In genomic region chr1:89644120-89644519, GRCm38 (mm10) we compare ENCODE assay signal across 10 mouse cellular contexts.
A peak's percentile ranks its signal among the peaks of the same experiment; 100 is the strongest.
DNase-seq lines count a peak whose midpoint lies in the region; ATAC-seq and TF ChIP-seq lines count a peak whose summit lies in the region.
"Had no signal": no experiment of that assay in that cellular context is flagged by ENCODE, and none has a peak within 500 bp of the region (broad histone marks: within the 10 kb centered on the region; RNA-seq: fewer than 3 reads in every experiment).

No protein-coding gene starts in this region.

- H3K4me3 ChIP-seq in cerebellum, adult 2 months (replicated peaks; ENCODE audit: insufficient read depth, low read depth, low read length) = no peak overlapping the region
- no peak overlapping the region for H3K4me3 ChIP-seq in intestine, embryonic 16.5 days (ENCODE audit: low read length)
- no peak overlapping the region for H3K4me3 ChIP-seq in lung, postnatal 0 days (ENCODE audit: low read depth, low read length)
- H3K4me3 ChIP-seq: embryonic facial prominence, embryonic 15.5 days had no signal

- DNase-seq in cerebellum, adult 2 months = no peak
- DNase-seq in cerebellum, adult 9-10 months = no peak
- peak; percentile 43 to 57 for DNase-seq in gastrocnemius, adult 8-10 months (ENCODE audit: low spot score in 2 of 2)
- DNase-seq in lung, postnatal 0 days (ENCODE audit: low spot score) = peak; percentile 76
- DNase-seq in thymus, postnatal 10 days (ENCODE audit: low spot score in 2 of 2) = peak; percentile 21 to 29
- DNase-seq in layer of hippocampus, postnatal 14 days (ENCODE audit: low spot score in 2 of 2) = no peak
- no peak for DNase-seq in ovary, postnatal 10 days (ENCODE audit: low spot score)

- WGBS in cerebellum, adult 2 months = 65% methylated on average over 11 of the region's 11 CpGs
- WGBS in intestine, embryonic 16.5 days = 63% methylated on average over 11 of the region's 11 CpGs
- WGBS in lung, postnatal 0 days = 49% methylated on average over 11 of the region's 11 CpGs

- H3K4me1 ChIP-seq in cerebellum, adult 2 months (ENCODE audit: control insufficient read depth, insufficient read depth, low read length) = peaks cover 11% of the 10 kb centered on the region; the same call in 1 of the 2 replicates
- H3K4me1 ChIP-seq in intestine, embryonic 16.5 days (ENCODE audit: control insufficient read depth, insufficient read depth, low read length) = peaks cover 8% of the 10 kb centered on the region; the same call in 1 of the 2 replicates
- H3K4me1 ChIP-seq in lung, postnatal 0 days (ENCODE audit: insufficient read depth, low read depth, low read length) = no peaks in the 10 kb centered on the region

- ATAC-seq in intestine, embryonic 16.5 days = 0 out of 2 replicates have a peak, but pooled peaks have one; percentile 22
- peak; percentile 84 for ATAC-seq in lung, postnatal 0 days

- no peaks in the 10 kb centered on the region for H3K36me3 ChIP-seq in intestine, embryonic 16.5 days (ENCODE audit: control insufficient read depth, insufficient read depth, low read length)
- no peaks in the 10 kb centered on the region for H3K36me3 ChIP-seq in lung, postnatal 0 days (ENCODE audit: insufficient read depth, low read length)
- H3K36me3 ChIP-seq: embryonic facial prominence, embryonic 15.5 days had no signal

- no peaks in the 10 kb centered on the region for H3K9me3 ChIP-seq in intestine, embryonic 16.5 days (ENCODE audit: control insufficient read depth, low read length)
- H3K9me3 ChIP-seq in lung, postnatal 0 days (ENCODE audit: low read length) = no peaks in the 10 kb centered on the region
- H3K9me3 ChIP-seq: embryonic facial prominence, embryonic 15.5 days had no signal

- TF ChIP-seq EP300 in lung, postnatal 0 days (IDR thresholded peaks at IDR 0.05) = no peak

- H3K27me3 ChIP-seq in cerebellum, adult 2 months (ENCODE audit: control insufficient read depth, insufficient read depth, low read length) = no peaks in the 10 kb centered on the region
- no peaks in the 10 kb centered on the region for H3K27me3 ChIP-seq in intestine, embryonic 16.5 days (replicated peaks; ENCODE audit: control insufficient read depth, insufficient read depth, low read length)
- H3K27me3 ChIP-seq in lung, postnatal 0 days (replicated peaks; ENCODE audit: insufficient read depth, low read length) = no peaks in the 10 kb centered on the region
- H3K27me3 ChIP-seq: CH12.LX; embryonic facial prominence, embryonic 15.5 days had no signal

- H3K4me2 ChIP-seq in intestine, embryonic 16.5 days (ENCODE audit: low read depth, low read length) = peak overlapping the region; percentile 16; the same call in 1 of the 2 replicates
- H3K4me2 ChIP-seq in lung, postnatal 0 days (replicated peaks; ENCODE audit: low read depth, low read length) = no peak overlapping the region
- H3K4me2 ChIP-seq: embryonic facial prominence, embryonic 15.5 days had no signal

- no peak overlapping the region for H3K27ac ChIP-seq in cerebellum, adult 2 months (ENCODE audit: insufficient read depth, low read length)
- H3K27ac ChIP-seq in intestine, embryonic 16.5 days (ENCODE audit: low read length) = peak overlapping the region; percentile 72
- H3K27ac ChIP-seq in lung, postnatal 0 days (ENCODE audit: low read length) = no peak overlapping the region
- H3K27ac ChIP-seq: embryonic facial prominence, embryonic 15.5 days had no signal

- TF ChIP-seq CTCF in cerebellum, adult 2 months (IDR thresholded peaks at IDR 0.05; ENCODE audit: borderline replicate concordance, insufficient read depth, low read depth, low read length) = 0 out of 2 replicates have a peak, but pooled peaks have one; percentile 22
- TF ChIP-seq CTCF in lung, postnatal 0 days (IDR thresholded peaks at IDR 0.05) = no peak

- peak overlapping the region; percentile 45 for H3K9ac ChIP-seq in intestine, embryonic 16.5 days (ENCODE audit: low read depth, low read length)
- no peak overlapping the region for H3K9ac ChIP-seq in lung, postnatal 0 days (replicated peaks; ENCODE audit: low read depth)
- H3K9ac ChIP-seq: embryonic facial prominence, embryonic 15.5 days had no signal

- no peak for TF ChIP-seq POLR2A in cerebellum, adult 2 months (IDR thresholded peaks at IDR 0.05; ENCODE audit: borderline replicate concordance, insufficient read depth, low read length)

Comparison
In these comparisons a context has a peak if more than half of its experiments do, and no peak if none do; other contexts are left out.
1. DNase-seq: peak in gastrocnemius, adult 8-10 months (2 of 2), lung, postnatal 0 days (single experiment) and thymus, postnatal 10 days (2 of 2); none in cerebellum, adult 2 months (0 of 2), cerebellum, adult 9-10 months (single experiment), layer of hippocampus, postnatal 14 days (0 of 2) and ovary, postnatal 10 days (single experiment).